Mouse (Mus musculus) midbrain, embryonic 16.5 days (tissue): ENCODE measurements around the gene Ephb2. TPM values are rescaled to one million over a fixed set of nuclear protein-coding genes. Genes with fewer than 3 reads are reported as not detected.

Source experiments
- ATAC-seq: fragments of 200-750 bp; cut with Nextera tagmentation; 2 replicates; pipeline ENCODE4 v1.8.0; 2017; ENCODE audit warnings: moderate TSS enrichment
- H3K27ac ChIP-seq: fragments of 300-500 bp; sonication (generic); 2 replicates; pipeline ENCODE4 v1.5.1; 2014; ENCODE audit warnings: mild to moderate bottlenecking, low read length, mixed read lengths
- H3K27me3 ChIP-seq: fragments of 300-500 bp; sonication (generic); 2 replicates; pipeline ENCODE4 v1.6.1; 2014; ENCODE audit warnings: low read depth, low read length, mixed read lengths; ENCODE audit not compliant: control insufficient read depth, insufficient read depth
- H3K36me3 ChIP-seq: fragments of 300-500 bp; sonication (generic); 2 replicates; pipeline ENCODE4 v1.6.1; 2014; ENCODE audit warnings: mild to moderate bottlenecking, low read length, moderate library complexity, mixed read lengths; ENCODE audit not compliant: control insufficient read depth, insufficient read depth
- H3K4me1 ChIP-seq: fragments of 300-500 bp; sonication (generic); 2 replicates; pipeline ENCODE4 v1.6.1; 2014; ENCODE audit warnings: mild to moderate bottlenecking, low read length, mixed read lengths; ENCODE audit not compliant: control insufficient read depth, insufficient read depth
- H3K4me2 ChIP-seq: fragments of 300-500 bp; sonication (generic); 2 replicates; pipeline ENCODE4 v1.6.1; 2014; ENCODE audit warnings: mild to moderate bottlenecking, low read length, mixed read lengths
- H3K4me3 ChIP-seq: fragments of 300-500 bp; sonication (generic); 2 replicates; pipeline ENCODE4 v1.5.1; 2014; ENCODE audit warnings: low read depth, mild to moderate bottlenecking, low read length, moderate library complexity, mixed read lengths
- H3K9ac ChIP-seq: fragments of 300-500 bp; sonication (generic); 2 replicates; pipeline ENCODE4 v1.6.1; 2014; ENCODE audit warnings: low read depth, low read length, mixed read lengths
- H3K9me3 ChIP-seq: fragments of 300-500 bp; sonication (generic); replicated peaks from 2 replicates; pipeline ENCODE4 v1.6.1; 2014; ENCODE audit warnings: mild to moderate bottlenecking, low read length, mixed read lengths; ENCODE audit not compliant: control insufficient read depth, poor library complexity, severe bottlenecking
- WGBS: fragments of 180-500 bp; shearing (Covaris S2); extraction: QIAGEN DNeasy Blood & Tissue Kit; methylation state at CpG from one replicate; pipeline ENCODE4 v1.1.7; 2014; 5-methylcytosine and 5-hydroxymethylcytosine counted together
- polyA plus RNA-seq: library from polyadenylated mRNA; unstranded; fragments of >200 nt; fragmentation: Nextera tagmentation; extraction: Ambion mirVana; gene quantifications from 2 replicates; pipeline ENCODE4 v1.2.1, GENCODE M21; 2015

Ephb2 gene
- 13.1 and 17.5 TPM in 2 replicates for polyA plus RNA-seq

DNA sequence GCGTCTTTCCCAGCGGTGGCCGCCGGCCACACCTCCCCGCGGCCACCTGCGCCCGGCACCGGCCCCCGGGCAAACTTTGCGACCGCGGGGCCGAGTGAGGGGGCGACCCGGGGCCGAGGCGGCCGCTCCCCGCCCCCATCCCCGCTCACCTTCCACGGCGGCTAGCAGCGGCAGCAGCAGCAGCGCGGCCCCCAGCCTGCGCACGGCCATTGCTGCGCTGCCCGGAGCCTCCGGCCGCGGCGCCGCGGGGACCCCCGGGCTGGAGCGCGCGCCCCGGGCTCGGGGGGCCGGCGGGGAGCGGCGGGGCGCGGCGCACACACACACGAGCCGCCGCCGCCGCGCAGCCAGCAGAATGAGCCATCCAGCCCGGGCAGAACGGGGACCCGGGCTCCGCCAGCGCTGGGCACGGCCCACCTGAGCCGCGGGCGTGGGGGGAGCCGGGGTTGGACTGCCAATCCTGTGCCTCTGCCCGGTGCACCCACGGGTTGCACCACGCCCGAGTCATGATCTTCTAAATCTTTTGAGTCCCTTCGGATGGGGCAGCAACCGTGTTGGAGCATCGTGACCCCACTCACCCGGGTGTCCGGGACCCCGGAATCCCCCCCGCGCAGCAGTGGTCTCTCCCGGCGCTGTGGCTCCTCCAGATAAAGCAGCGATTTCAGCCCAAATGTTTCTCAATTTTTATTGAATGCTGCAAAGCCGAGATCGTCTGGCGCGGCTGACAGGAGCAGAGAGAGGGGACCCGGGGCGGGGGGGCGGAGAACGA is at the start of gene Ephb2:
Ephb2 (minus strand) TSS at position 368 of the 766 bp plus-strand sequence.
- ATAC-seq, result peak; percentile 88
- no peaks in the 10 kb centered on the region for H3K9me3 ChIP-seq
- peak within 1 kb of the TSS; percentile 97 for H3K4me2 ChIP-seq
- peak within 1 kb of the TSS; percentile 86 for H3K4me3 ChIP-seq
- WGBS, result 1% methylated on average over 74 of the region's 88 CpGs
- H3K27ac ChIP-seq, result peak within 1 kb of the TSS; percentile 100
- no peaks in the 10 kb centered on the region for H3K36me3 ChIP-seq
- no peaks in the 10 kb centered on the region for H3K27me3 ChIP-seq
- peaks cover 47% of the 10 kb centered on the region for H3K4me1 ChIP-seq
- peak within 1 kb of the TSS; percentile 95 for H3K9ac ChIP-seq

DNA sequence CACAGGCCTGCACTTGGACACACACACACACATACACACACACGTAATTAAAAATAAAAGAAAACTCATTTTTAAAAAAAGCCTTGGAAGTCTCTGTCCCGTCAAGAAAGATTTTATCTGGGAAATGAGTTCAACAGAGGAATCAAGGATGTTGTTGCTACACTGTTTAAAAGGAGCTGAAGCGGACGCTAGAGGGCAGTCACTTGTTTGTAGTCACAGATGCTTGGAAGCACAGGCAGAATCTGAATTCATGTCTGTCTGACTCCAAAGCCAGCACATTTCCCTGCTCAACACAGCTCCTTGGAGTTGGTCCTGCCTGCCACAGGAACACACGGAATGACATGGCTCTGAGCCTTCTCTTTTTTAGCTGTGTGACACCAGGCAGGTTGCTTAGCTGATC is 42.8 kb upstream of the Ephb2 start:
- Histone ChIP-seq H3K36me3 (no peaks in the 10 kb centered on the region), H3K4me1 (no peaks in the 10 kb centered on the region), H3K4me2 (no peak overlapping the region), H3K27me3 (no peaks in the 10 kb centered on the region), H3K4me3 (no peak overlapping the region), H3K9me3 (no peaks in the 10 kb centered on the region), H3K9ac (no peak overlapping the region), H3K27ac (no peak overlapping the region)
- no peak for ATAC-seq
- 26% methylated on average over 5 of the region's 5 CpGs for WGBS

DNA sequence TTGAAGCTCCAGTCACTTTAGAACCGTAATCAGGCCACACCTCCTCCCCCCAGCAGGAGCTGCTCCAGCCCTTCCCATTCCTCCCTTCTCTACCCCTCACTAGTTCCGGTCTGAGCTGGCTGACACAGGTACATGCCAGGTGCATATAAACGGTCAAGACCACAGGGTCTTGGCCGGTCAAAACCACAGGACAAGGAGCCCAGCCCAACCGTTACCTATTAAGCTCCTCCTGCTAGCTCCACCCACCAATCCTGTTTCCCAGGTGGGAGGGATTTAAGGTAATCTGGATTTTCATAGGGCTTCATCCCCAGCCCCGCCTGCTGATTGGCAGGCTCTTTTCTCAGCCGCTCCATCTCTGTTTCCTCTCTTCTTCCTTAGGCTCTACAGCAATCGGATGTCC is 42.4 kb upstream of the Ephb2 start:
- no peak overlapping the region for H3K4me2 ChIP-seq
- H3K4me1 ChIP-seq, result no peaks in the 10 kb centered on the region
- ATAC-seq, result no peak
- no peak overlapping the region for H3K27ac ChIP-seq
- no peak overlapping the region for H3K9ac ChIP-seq
- no peaks in the 10 kb centered on the region for H3K36me3 ChIP-seq
- no peak overlapping the region for H3K4me3 ChIP-seq
- WGBS, result 56% methylated on average over 8 of the region's 8 CpGs
- no peaks in the 10 kb centered on the region for H3K9me3 ChIP-seq
- no peaks in the 10 kb centered on the region for H3K27me3 ChIP-seq

DNA sequence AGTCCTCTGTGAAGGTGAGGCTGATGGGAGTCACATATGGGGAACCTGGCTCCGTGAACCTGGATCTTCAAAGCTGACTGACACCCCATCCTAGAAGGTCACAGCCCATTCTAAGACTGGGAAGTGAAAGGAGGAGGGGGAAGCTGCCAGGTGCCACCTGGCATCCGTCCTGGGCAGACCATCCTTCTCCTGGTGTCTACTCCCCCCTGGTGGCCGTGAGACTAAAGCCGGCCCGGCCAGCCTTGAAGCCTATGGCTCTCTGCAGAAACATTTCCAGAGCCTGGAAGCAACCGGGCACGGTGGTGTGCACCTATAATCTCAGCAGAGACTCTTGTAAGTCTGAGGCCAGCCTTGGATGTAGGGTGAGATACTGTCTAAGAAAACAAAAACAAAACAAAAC is 41.2 kb upstream of the Ephb2 start:
- H3K4me3 ChIP-seq, result no peak overlapping the region
- no peak overlapping the region for H3K9ac ChIP-seq
- ATAC-seq, result peak; percentile 70
- H3K27me3 ChIP-seq, result no peaks in the 10 kb centered on the region
- 15% methylated on average over 7 of the region's 7 CpGs for WGBS
- H3K4me1 ChIP-seq, result no peaks in the 10 kb centered on the region
- no peak overlapping the region for H3K4me2 ChIP-seq
- no peaks in the 10 kb centered on the region for H3K36me3 ChIP-seq
- H3K27ac ChIP-seq, result no peak overlapping the region
- no peaks in the 10 kb centered on the region for H3K9me3 ChIP-seq

DNA sequence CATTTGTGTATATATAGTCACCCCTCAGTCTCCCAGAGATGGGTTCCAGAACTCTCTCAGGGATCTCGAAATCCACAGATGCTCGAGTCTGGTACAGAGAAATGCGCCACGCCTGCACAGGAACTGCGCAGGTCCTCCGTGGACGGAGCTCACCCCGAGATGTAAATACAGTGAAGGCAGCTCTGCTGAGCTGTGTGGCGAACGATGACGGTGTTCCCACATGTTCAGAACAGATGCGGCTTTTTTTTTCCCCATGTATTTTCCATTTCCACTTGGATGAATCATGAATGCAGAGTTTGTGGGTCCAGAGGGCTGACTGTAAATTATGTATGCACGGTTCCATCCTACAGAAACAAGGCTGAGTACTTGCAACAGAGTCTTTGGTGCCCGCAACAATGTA is 39.2 kb upstream of the Ephb2 start:
- no peak for ATAC-seq
- Histone ChIP-seq H3K27me3 (no peaks in the 10 kb centered on the region), H3K36me3 (no peaks in the 10 kb centered on the region), H3K27ac (no peak overlapping the region), H3K4me3 (no peak overlapping the region), H3K4me2 (no peak overlapping the region), H3K4me1 (no peaks in the 10 kb centered on the region), H3K9ac (no peak overlapping the region), H3K9me3 (no peaks in the 10 kb centered on the region)
- 94% methylated on average over 14 of the region's 14 CpGs for WGBS

DNA sequence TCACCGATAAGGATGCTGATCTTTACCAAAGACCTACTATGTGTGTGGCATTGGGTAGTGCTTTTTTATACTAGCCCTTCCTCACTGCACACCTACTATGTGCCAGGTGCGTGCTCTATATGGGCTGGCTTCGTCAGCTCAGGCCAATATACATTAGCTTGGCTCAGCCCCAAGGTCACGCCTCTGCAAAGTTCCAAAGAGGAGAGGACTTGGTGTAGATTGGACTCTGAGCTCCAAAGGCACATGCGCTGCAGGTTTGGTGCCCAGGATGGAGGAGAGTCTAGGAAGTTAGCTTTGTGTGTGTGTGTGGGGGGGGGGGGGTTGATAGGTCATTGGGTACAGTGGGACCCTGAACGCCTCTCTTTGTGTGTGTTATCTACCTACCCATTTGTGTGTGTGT is 32.6 kb upstream of the Ephb2 start:
- WGBS, result 78% methylated on average over 6 of the region's 6 CpGs
- H3K9me3 ChIP-seq, result no peaks in the 10 kb centered on the region

DNA sequence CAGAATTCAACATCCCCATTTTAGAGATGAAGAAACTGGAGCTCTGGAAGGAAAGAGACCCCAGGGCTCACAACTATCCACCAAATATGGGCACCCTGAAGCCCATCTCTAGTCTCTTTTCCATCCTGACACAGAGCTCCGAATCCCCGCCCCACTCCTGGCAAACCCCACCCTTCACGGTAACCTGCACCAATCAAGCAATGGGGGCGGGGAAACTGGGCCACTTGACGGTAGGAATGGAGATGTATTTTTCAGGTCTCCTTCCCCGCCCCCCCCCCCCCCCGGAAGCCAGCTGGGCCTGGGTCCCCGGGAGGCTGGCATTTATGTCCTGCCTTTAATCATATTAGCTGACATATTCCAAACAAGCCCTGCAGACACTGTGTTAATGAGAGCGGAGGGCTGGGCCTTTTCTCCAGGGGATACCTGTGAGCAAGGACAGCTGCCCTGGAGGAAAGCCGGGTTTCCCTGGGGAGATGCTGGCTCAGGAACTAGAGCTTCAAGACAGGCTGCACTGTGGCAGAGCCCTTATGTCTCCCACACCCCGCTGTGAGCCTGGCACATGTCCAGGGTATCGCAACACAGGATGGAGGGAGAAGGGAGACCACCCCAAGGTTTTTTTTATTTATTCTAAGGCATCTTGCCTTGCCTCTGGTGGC is 32.0 kb upstream of the Ephb2 start:
- ATAC-seq, result no peak
- 10% methylated on average over 12 of the region's 12 CpGs for WGBS
- H3K27ac ChIP-seq, result no peak overlapping the region

More for the DNA sequence above, 32.6 kb upstream of the Ephb2 start:
- H3K4me1 ChIP-seq, result peaks cover 23% of the 10 kb centered on the region
- no peak overlapping the region for H3K4me2 ChIP-seq
- H3K9ac ChIP-seq, result no peak overlapping the region
- no peaks in the 10 kb centered on the region for H3K36me3 ChIP-seq
- no peak overlapping the region for H3K27ac ChIP-seq
- H3K27me3 ChIP-seq, result no peaks in the 10 kb centered on the region
- no peak for ATAC-seq
- H3K4me3 ChIP-seq, result no peak overlapping the region

DNA sequence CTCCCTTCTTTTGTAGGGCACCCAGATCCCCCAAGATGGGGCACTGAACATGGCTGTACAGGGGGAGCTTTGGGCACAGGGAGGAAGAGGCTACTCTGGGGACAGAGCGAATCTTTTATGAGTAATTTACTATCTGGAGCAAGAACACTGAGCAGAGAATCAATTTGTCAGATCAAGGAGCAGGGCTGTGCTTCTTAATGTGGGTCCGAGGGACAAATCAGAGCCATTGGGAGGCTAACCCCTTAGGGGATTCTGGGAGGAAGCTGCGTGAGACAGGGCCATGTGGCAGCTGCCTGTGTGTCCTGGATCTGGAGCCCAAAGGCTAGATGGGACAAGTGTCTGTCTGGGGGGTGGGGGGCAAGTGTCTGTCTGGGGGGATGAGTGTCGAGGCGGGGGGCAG is 29.7 kb upstream of the Ephb2 start:
- Histone ChIP-seq H3K4me1 (peaks cover 29% of the 10 kb centered on the region), H3K27ac (peak overlapping the region; percentile 69), H3K4me3 (no peak overlapping the region), H3K9ac (peak overlapping the region; percentile 15; the same call in 1 of the 2 replicates), H3K27me3 (no peaks in the 10 kb centered on the region), H3K4me2 (peak overlapping the region; percentile 5; the same call in 1 of the 2 replicates), H3K36me3 (no peaks in the 10 kb centered on the region), H3K9me3 (no peaks in the 10 kb centered on the region)
- no peak for ATAC-seq
- 48% methylated on average over 5 of the region's 5 CpGs for WGBS

More for the DNA sequence above, 32.0 kb upstream of the Ephb2 start:
- Histone ChIP-seq H3K9me3 (no peaks in the 10 kb centered on the region), H3K36me3 (no peaks in the 10 kb centered on the region), H3K9ac (no peak overlapping the region), H3K27me3 (no peaks in the 10 kb centered on the region), H3K4me1 (peaks cover 23% of the 10 kb centered on the region), H3K4me3 (no peak overlapping the region), H3K4me2 (no peak overlapping the region)
